Mouse (Mus musculus) kidney, postnatal 0 days (tissue): ENCODE data around the gene Gm20388. TPM values are rescaled to one million over a fixed set of nuclear protein-coding genes. Genes with fewer than 3 reads are reported as not detected.
A peak's percentile ranks its signal among the peaks of the same experiment; 100 is the strongest.

ENCODE experiments used
- ATAC-seq: fragments of 200-750 bp; cut with Nextera tagmentation; replicated peaks from 2 replicates; pipeline ENCODE4 v1.8.0; 2017; ENCODE audit warnings: low read depth, moderate number of reproducible peaks, moderate TSS enrichment, moderate library complexity; ENCODE audit not compliant: low FRiP score
- DNase-seq: peaks from one replicate; pipeline ENCODE4 v3.0.0-alpha.2; 2016; ENCODE audit warnings: low spot score
- H3K27ac ChIP-seq: fragments of 300-500 bp; sonication (generic); 2 replicates; pipeline ENCODE4 v1.5.1; 2014; ENCODE audit warnings: mild to moderate bottlenecking
- H3K27me3 ChIP-seq: fragments of 300-500 bp; sonication (generic); 2 replicates; pipeline ENCODE4 v1.6.1; 2014; ENCODE audit warnings: low read length, mixed read lengths; ENCODE audit not compliant: insufficient read depth
- H3K36me3 ChIP-seq: fragments of 300-500 bp; sonication (generic); 2 replicates; pipeline ENCODE4 v1.6.1; 2014; ENCODE audit warnings: low read length, mixed read lengths; ENCODE audit not compliant: insufficient read depth
- H3K4me1 ChIP-seq: fragments of 300-500 bp; sonication (generic); replicated peaks from 2 replicates; pipeline ENCODE4 v1.6.1; 2014; ENCODE audit warnings: antibody characterized with exemption, low read length, mixed read lengths; ENCODE audit not compliant: insufficient read depth
- H3K4me2 ChIP-seq: fragments of 300-500 bp; sonication (generic); 2 replicates; pipeline ENCODE4 v1.6.1; 2014; ENCODE audit warnings: mild to moderate bottlenecking, low read length, moderate library complexity, mixed read lengths
- H3K4me3 ChIP-seq: fragments of 300-500 bp; sonication (generic); replicated peaks from 2 replicates; pipeline ENCODE4 v1.5.1; 2014; ENCODE audit warnings: low read depth, low read length
- H3K9ac ChIP-seq: fragments of 300-500 bp; sonication (generic); 2 replicates; pipeline ENCODE4 v1.6.1; 2014; ENCODE audit warnings: low read depth, low read length
- H3K9me3 ChIP-seq: fragments of 300-500 bp; sonication (generic); replicated peaks from 2 replicates; pipeline ENCODE4 v1.6.1; 2016; ENCODE audit warnings: low read length, inconsistent platforms, mixed read lengths
- CTCF ChIP-seq: IDR thresholded peaks from 2 replicates; pipeline ENCODE4 v1.5.1; 2016; ENCODE audit warnings: antibody characterized with exemption, low read depth, mild to moderate bottlenecking, moderate library complexity
- WGBS: fragments of 180-500 bp; shearing (Covaris S2); extraction: QIAGEN DNeasy Blood & Tissue Kit; methylation state at CpG from one replicate; pipeline ENCODE4 v1.1.7; 2014; 5-methylcytosine and 5-hydroxymethylcytosine counted together
- polyA plus RNA-seq: library from polyadenylated mRNA; unstranded; fragments of >200 nt; fragmentation: Nextera tagmentation; extraction: Ambion mirVana; gene quantifications from 2 replicates; pipeline ENCODE4 v1.2.1, GENCODE M21; 2015

Gene Gm20388
- polyA plus RNA-seq, 1 experiment from 2014 or later, result not detected

- no peak for ATAC-seq
- H3K9me3 ChIP-seq, result no peaks in the 10 kb centered on the region
- peak overlapping the region; percentile 76 for H3K27ac ChIP-seq
- H3K4me3 ChIP-seq, result no peak overlapping the region
- 23% methylated on average over 33 of the region's 33 CpGs for WGBS
- H3K27me3 ChIP-seq, result no peaks in the 10 kb centered on the region
- no peak overlapping the region for H3K9ac ChIP-seq
- DNase-seq, result peak; percentile 88
- no peak overlapping the region for H3K4me2 ChIP-seq
- no peak for TF ChIP-seq CTCF
- H3K4me1 ChIP-seq, result peaks cover 11% of the 10 kb centered on the region
- H3K36me3 ChIP-seq, result no peaks in the 10 kb centered on the region
Observed at GRCm38 (mm10) chr8:121334495-121335424, 1424.1 kb downstream of the Gm20388 start.

- WGBS, result 97% methylated on average over 7 of the region's 7 CpGs
- Histone ChIP-seq H3K27ac (no peak overlapping the region), H3K4me2 (no peak overlapping the region), H3K9ac (no peak overlapping the region), H3K36me3 (no peaks in the 10 kb centered on the region), H3K27me3 (no peaks in the 10 kb centered on the region), H3K4me1 (peaks cover 11% of the 10 kb centered on the region), H3K4me3 (no peak overlapping the region), H3K9me3 (no peaks in the 10 kb centered on the region)
- ATAC-seq, result no peak
- DNase-seq, result no peak
- peak; percentile 42; the same call in 1 of the 2 replicates for TF ChIP-seq CTCF
Observed at GRCm38 (mm10) chr8:121335684-121336083, 1425.0 kb downstream of the Gm20388 start.

- WGBS, result 31% methylated on average over 13 of the region's 13 CpGs
- Histone ChIP-seq H3K4me2 (no peak overlapping the region), H3K9ac (no peak overlapping the region), H3K4me1 (peaks cover 16% of the 10 kb centered on the region), H3K4me3 (no peak overlapping the region), H3K9me3 (no peaks in the 10 kb centered on the region), H3K27ac (peak overlapping the region; percentile 47), H3K27me3 (no peaks in the 10 kb centered on the region), H3K36me3 (no peaks in the 10 kb centered on the region)
- no peak for TF ChIP-seq CTCF
- ATAC-seq (no peak), DNase-seq (peak; percentile 87)
Observed at GRCm38 (mm10) chr8:121342931-121343330, 1432.3 kb downstream of the Gm20388 start.

DNA sequence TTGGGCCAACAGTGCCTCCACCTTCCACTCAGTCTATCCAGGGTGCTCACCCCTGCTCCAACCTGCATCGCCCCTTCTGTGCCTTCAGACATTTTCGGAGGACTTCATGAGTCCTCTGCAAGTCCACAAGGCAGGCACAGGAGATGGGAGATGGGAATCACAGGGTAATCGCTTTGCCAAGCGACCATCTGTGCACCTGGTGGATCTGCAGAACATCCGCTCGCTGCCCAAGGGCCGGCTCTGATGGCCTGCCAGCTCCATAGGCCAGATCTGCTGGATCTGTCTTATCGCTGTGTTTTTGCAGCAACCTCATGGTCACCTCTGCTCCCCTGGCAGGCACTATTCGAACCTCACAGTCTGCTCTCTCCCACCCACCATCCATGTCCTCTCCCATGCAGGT is 1433.8 kb downstream of the Gm20388 start:
- Histone ChIP-seq H3K36me3 (no peaks in the 10 kb centered on the region), H3K27me3 (no peaks in the 10 kb centered on the region), H3K27ac (no peak overlapping the region; the same call in 1 of the 2 replicates), H3K4me2 (no peak overlapping the region), H3K4me1 (peaks cover 19% of the 10 kb centered on the region), H3K9me3 (no peaks in the 10 kb centered on the region), H3K9ac (no peak overlapping the region), H3K4me3 (no peak overlapping the region)
- DNase-seq (no peak), ATAC-seq (no peak)
- 89% methylated on average over 9 of the region's 9 CpGs for WGBS
- TF ChIP-seq CTCF, result no peak

GRCm38 (mm10) chr8:121346175-121346574 is 1435.5 kb downstream of the Gm20388 start:
- Histone ChIP-seq H3K36me3 (no peaks in the 10 kb centered on the region), H3K4me1 (peaks cover 19% of the 10 kb centered on the region), H3K9ac (no peak overlapping the region), H3K27ac (peak overlapping the region; percentile 76), H3K4me3 (no peak overlapping the region), H3K27me3 (no peaks in the 10 kb centered on the region), H3K9me3 (no peaks in the 10 kb centered on the region), H3K4me2 (no peak overlapping the region)
- peak; percentile 57 for ATAC-seq
- DNase-seq, result peak; percentile 85
- 21% methylated on average over 13 of the region's 13 CpGs for WGBS
- no peak for TF ChIP-seq CTCF

DNA sequence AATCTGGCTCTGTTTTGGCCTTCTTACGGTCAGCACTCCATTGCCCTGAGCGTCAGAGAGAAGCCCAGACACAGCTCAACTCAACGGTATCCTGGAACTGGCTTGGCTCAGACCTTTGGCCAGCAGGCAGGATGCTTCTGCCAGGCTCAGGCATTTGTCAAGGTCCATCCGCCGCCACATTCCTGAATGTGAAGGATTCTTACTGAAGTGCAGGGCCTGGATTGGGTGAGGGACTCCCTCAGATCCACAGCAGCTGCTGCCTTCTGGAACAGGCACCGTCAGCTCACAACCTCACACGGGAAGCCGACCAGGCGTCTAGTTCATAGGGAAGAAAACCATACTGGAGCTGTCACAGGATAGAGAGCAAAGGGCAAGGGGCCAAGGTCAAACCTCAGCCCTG is 1436.2 kb downstream of the Gm20388 start:
- 23% methylated on average over 9 of the region's 9 CpGs for WGBS
- peaks cover 19% of the 10 kb centered on the region for H3K4me1 ChIP-seq
- no peaks in the 10 kb centered on the region for H3K9me3 ChIP-seq
- H3K36me3 ChIP-seq, result no peaks in the 10 kb centered on the region
- no peak for TF ChIP-seq CTCF
- peak overlapping the region; percentile 76 for H3K27ac ChIP-seq
- H3K4me3 ChIP-seq, result no peak overlapping the region
- peak; percentile 80 for DNase-seq
- ATAC-seq, result peak; percentile 38; the same call in 1 of the 2 replicates
- H3K9ac ChIP-seq, result no peak overlapping the region
- H3K27me3 ChIP-seq, result no peaks in the 10 kb centered on the region
- no peak overlapping the region for H3K4me2 ChIP-seq
